Mouse (Mus musculus) kidney, adult 2 months (tissue): ENCODE data around the gene H2-DMa.

Experiments
- CTCF ChIP-seq: fragments of 200-500 bp; conservative IDR thresholded peaks from 2 replicates; pipeline ENCODE4 v1.5.1; 2011; ENCODE audit warnings: low read depth, mild to moderate bottlenecking, control low read depth, low read length, moderate library complexity, mixed read lengths; ENCODE audit not compliant: insufficient read depth, insufficient read length
- POLR2A ChIP-seq: fragments of 200-500 bp; IDR thresholded peaks from one replicate; pipeline ENCODE4 v1.6.1; 2011; ENCODE audit warnings: low read depth, low read length, control low read depth

- TF ChIP-seq CTCF (no peak), POLR2A (no peak)
Observed at GRCm38 (mm10) chr17:34078148-34078547, 41.2 kb upstream of the H2-DMa start.
